Mouse (Mus musculus): ENCODE data around the gene Ppp1r9b. TPM values are rescaled to one million over a fixed set of nuclear protein-coding genes. Genes with fewer than 3 reads are reported as not detected.
"Not testable (repeated sequence)": the region's sequence is repeated elsewhere in the genome, so short reads cannot be mapped to it uniquely, and the experiment has no call there.

Gene Ppp1r9b
- polyA plus RNA-seq, 1 experiment from 2014 or later: 10.6 TPM

DNA sequence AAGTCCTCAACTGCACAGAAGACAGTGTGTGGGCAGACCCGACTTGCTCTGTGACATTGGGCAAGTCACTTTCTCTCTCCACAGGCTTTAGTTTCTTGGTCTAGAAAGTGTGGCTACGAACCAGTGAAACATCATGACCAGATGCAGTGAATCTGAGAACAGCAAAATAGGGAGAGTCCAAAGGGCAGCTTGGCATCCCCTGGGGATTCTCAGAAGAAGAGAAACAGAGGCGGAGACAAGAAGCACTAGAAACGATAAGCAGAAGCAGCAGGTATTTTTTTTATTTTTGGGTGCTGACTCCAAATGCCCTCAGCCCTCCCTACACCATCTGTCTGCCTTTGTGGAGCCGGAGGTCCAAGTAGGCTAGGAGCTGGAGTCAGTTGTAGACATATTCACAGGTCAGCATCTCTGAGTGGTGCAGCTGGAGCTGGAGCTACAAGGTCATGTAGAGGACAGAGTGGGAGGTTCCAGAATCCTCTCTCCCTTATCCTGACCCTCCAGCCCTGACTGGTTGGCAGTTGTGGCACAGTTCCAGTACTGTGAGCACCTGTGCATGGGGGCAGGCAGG is 28.2 kb upstream of the Ppp1r9b start:
- Histone ChIP-seq H3K27me3 (peaks cover 16% of the 10 kb centered on the region; the same call in 1 of the 2 replicates), H3K4me2 (no peak overlapping the region), H3K9ac (no peak overlapping the region), H3K4me3 (replicated peaks) (no peak overlapping the region), H3K9me3 (replicated peaks) (no peaks in the 10 kb centered on the region), H3K27ac (no peak overlapping the region), H3K4me1 (replicated peaks) (peaks cover 7% of the 10 kb centered on the region), H3K36me3 (no peaks in the 10 kb centered on the region)
- DNase-seq (no peak), ATAC-seq (ENCODE audit: low read depth) (no peak)
- WGBS (ENCODE audit: insufficient replicate concordance): 62% methylated on average over 5 of the region's 5 CpGs

- no peaks in the 10 kb centered on the region for H3K9me3 ChIP-seq (replicated peaks)
- H3K9ac ChIP-seq: no peak within 1 kb of the TSS
- no peaks in the 10 kb centered on the region for H3K4me1 ChIP-seq (replicated peaks)
- no peaks in the 10 kb centered on the region for H3K36me3 ChIP-seq
- DNase-seq (no peak), ATAC-seq (ENCODE audit: low read depth) (no peak)
- peaks cover 42% of the 10 kb centered on the region for H3K27me3 ChIP-seq
- H3K4me3 ChIP-seq (replicated peaks): no peak within 1 kb of the TSS
- H3K27ac ChIP-seq: no peak within 1 kb of the TSS
- 28% methylated on average over 4 of the region's 4 CpGs for WGBS (ENCODE audit: insufficient replicate concordance)
- H3K4me2 ChIP-seq: no peak within 1 kb of the TSS
Observed at GRCm38 (mm10) chr11:94967419-94967818, 23.4 kb upstream of the Ppp1r9b start, which contains the start of gene Hils1. Hils1 (plus strand) TSS chr11:94967593.

DNA sequence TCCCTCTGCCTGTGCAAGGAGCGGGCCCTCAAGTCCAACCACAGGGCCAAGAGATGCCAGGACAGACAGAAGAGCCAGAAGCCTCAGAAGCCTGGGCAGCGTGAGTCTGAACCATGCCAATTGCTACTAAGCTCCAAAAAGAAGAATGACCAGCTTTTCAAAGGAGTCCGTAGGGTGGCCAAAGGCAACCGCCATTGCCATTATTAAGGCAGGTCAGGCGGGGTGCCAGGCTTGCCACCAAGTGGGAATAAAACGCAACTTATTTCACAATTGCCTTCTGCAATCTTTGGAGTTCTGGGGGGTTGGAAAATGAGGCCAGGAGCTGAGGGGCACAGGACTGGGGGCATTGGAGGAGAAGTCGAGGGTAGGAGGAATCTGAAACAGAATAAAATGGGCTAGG is 22.6 kb upstream of the Ppp1r9b start:
- Histone ChIP-seq H3K4me2 (no peak overlapping the region), H3K4me1 (replicated peaks) (no peaks in the 10 kb centered on the region), H3K27ac (no peak overlapping the region), H3K36me3 (no peaks in the 10 kb centered on the region), H3K4me3 (replicated peaks) (no peak overlapping the region), H3K9me3 (replicated peaks) (no peaks in the 10 kb centered on the region), H3K9ac (no peak overlapping the region), H3K27me3 (peaks cover 35% of the 10 kb centered on the region)
- no peak for DNase-seq
- no peak for ATAC-seq (ENCODE audit: low read depth)
- WGBS (ENCODE audit: insufficient replicate concordance): 65% methylated on average over 7 of the region's 7 CpGs

- H3K4me1 ChIP-seq (replicated peaks); DNase-seq; ATAC-seq (ENCODE audit: low read depth); H3K4me3 ChIP-seq (replicated peaks); H3K27ac ChIP-seq; H3K36me3 ChIP-seq; H3K4me2 ChIP-seq; H3K9me3 ChIP-seq (replicated peaks); H3K9ac ChIP-seq: not testable (repeated sequence)
- H3K27me3 ChIP-seq: peaks cover 35% of the 10 kb centered on the region
- 86% methylated on average over 4 of the region's 4 CpGs for WGBS (ENCODE audit: insufficient replicate concordance)
Observed at GRCm38 (mm10) chr11:94969709-94970108, 21.1 kb upstream of the Ppp1r9b start.

DNA sequence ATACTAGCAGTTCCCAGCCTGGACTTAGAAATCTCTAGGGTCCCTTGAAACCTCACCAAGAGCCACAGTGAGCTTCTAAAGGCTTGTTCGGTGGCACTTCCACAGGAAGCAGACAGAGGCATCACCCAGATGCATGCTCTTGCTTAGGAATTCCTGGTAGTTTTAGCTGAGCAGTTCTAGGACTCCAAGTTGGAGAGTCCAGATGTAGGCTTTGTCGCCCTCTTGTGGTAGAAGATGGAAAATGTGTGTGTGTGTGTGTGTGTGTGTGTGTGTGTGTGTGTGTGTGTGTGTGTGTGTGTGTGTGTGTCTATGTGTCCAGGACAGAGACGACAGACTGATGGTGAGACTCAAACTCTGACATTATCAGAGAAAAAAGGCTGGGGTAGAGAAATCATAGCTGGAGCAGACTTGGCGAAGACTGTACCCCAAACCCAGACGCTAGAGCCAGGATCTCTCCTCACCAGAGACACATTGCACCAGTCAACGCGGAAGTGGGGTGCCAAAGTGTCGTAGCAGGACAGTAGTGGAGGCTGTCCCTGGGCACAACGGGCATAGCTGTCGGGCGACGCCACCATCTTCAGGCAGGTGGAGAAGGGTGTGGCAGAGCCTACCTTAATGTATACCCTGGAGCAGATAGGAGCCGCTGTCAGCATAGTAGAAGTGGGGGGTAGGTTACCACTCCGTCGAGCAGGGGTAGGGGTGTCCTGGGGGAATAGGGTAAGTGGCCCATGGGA is 20.5 kb upstream of the Ppp1r9b start:
- Histone ChIP-seq H3K4me2 (no peak overlapping the region), H3K4me3 (replicated peaks) (no peak overlapping the region), H3K4me1 (replicated peaks) (no peaks in the 10 kb centered on the region), H3K9me3 (replicated peaks) (no peaks in the 10 kb centered on the region), H3K9ac (no peak overlapping the region), H3K36me3 (no peaks in the 10 kb centered on the region), H3K27me3 (peaks cover 35% of the 10 kb centered on the region), H3K27ac (no peak overlapping the region)
- ATAC-seq (ENCODE audit: low read depth) (no peak), DNase-seq (no peak)
- WGBS (ENCODE audit: insufficient replicate concordance): 50% methylated on average over 15 of the region's 15 CpGs

GRCm38 (mm10) chr11:94971895-94972615 is 18.8 kb upstream of the Ppp1r9b start:
- Histone ChIP-seq H3K36me3 (no peaks in the 10 kb centered on the region), H3K4me1 (replicated peaks) (no peaks in the 10 kb centered on the region), H3K27me3 (peaks cover 35% of the 10 kb centered on the region), H3K4me3 (replicated peaks) (no peak overlapping the region), H3K9ac (no peak overlapping the region), H3K4me2 (no peak overlapping the region), H3K27ac (no peak overlapping the region), H3K9me3 (replicated peaks) (no peaks in the 10 kb centered on the region)
- WGBS (ENCODE audit: insufficient replicate concordance): 54% methylated on average over 16 of the region's 16 CpGs
- DNase-seq (no peak), ATAC-seq (ENCODE audit: low read depth) (no peak)

DNA sequence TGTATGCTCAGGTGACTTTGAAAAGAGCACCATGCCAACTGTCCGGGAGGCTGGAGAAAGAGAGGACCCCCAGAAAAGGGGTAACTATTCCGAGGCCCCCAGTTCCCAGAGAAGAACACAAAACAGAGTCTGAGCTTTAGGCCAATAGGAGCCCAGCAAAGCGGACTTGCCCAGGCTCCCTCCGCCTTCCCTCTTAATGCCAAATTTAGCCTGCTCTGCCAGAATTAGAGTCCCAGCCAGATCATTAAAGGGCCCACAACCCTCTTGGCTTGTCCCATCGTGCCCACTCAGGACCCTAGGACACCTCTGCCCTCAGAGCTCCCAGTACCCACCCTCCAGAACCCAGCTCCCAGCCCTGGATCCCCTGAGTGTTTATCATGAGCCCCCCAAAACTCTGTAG is 17.9 kb upstream of the Ppp1r9b start:
- ATAC-seq (ENCODE audit: low read depth) (no peak), DNase-seq (no peak)
- Histone ChIP-seq H3K4me1 (replicated peaks) (0 out of 2 replicates have a peak, but pooled peaks cover under 1% of the 10 kb centered on the region), H3K9me3 (replicated peaks) (no peaks in the 10 kb centered on the region), H3K27ac (no peak overlapping the region), H3K36me3 (no peaks in the 10 kb centered on the region), H3K9ac (no peak overlapping the region), H3K4me2 (no peak overlapping the region), H3K27me3 (peaks cover 28% of the 10 kb centered on the region), H3K4me3 (replicated peaks) (no peak overlapping the region)
- 52% methylated on average over 5 of the region's 5 CpGs for WGBS (ENCODE audit: insufficient replicate concordance)

DNA sequence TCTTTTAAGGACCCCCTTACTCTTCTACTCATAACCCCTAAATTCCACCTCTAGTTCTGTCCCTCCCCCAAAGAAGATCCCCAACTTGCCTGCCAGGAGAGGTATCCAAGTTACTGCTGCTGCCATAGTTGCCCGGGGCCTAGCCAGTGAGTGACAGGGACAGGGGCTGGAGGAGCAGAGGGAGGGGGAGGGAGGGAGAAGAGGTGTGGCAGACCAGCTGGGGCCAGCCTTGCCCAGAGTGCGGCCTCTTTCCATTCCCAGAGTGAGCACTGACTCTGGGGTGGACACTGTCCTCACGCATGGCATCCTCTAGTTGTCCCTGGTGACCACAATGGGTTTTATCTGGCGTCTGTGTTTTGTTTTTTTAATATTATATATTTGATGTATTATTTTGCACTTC is 17.5 kb upstream of the Ppp1r9b start:
- WGBS (ENCODE audit: insufficient replicate concordance): 58% methylated on average over 4 of the region's 4 CpGs
- no peak for DNase-seq
- Histone ChIP-seq H3K9ac (no peak overlapping the region), H3K4me2 (no peak overlapping the region), H3K9me3 (replicated peaks) (no peaks in the 10 kb centered on the region), H3K4me1 (replicated peaks) (0 out of 2 replicates have a peak, but pooled peaks cover 4% of the 10 kb centered on the region), H3K27me3 (peaks cover 23% of the 10 kb centered on the region), H3K36me3 (no peaks in the 10 kb centered on the region), H3K4me3 (replicated peaks) (no peak overlapping the region), H3K27ac (no peak overlapping the region)
- ATAC-seq (ENCODE audit: low read depth): no peak

DNA sequence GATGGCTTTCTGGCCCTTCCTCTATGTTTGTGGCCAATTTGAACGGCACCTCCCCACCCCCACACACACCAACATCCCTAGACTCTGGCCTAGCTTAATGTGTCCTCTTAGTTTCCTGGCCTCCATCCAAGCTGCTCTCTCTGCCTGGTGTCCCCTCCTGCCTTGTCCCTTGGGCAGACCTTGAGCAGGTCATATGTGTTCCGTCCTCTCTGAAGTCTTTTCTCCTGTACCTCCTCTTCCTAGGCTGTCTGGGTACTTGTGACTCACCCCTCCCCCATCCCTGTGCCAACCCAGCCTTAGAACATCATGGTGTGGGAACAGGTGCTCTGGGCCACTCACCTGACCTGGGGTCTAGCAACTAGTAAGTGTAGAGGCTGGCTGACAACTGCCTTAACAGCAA is 15.9 kb upstream of the Ppp1r9b start:
- ATAC-seq (ENCODE audit: low read depth): no peak
- DNase-seq: no peak
- Histone ChIP-seq H3K27me3 (peaks cover 12% of the 10 kb centered on the region), H3K9me3 (replicated peaks) (no peaks in the 10 kb centered on the region), H3K9ac (no peak overlapping the region), H3K4me2 (no peak overlapping the region), H3K4me1 (replicated peaks) (peaks cover 18% of the 10 kb centered on the region), H3K4me3 (replicated peaks) (no peak overlapping the region), H3K36me3 (no peaks in the 10 kb centered on the region), H3K27ac (no peak overlapping the region)
- WGBS (ENCODE audit: insufficient replicate concordance): 66% methylated on average over 2 of the region's 2 CpGs

GRCm38 (mm10) chr11:94976199-94976598 is 14.6 kb upstream of the Ppp1r9b start, which contains the start of gene Sgca:
Sgca (minus strand) TSS chr11:94976327.
- H3K9me3 ChIP-seq (replicated peaks): no peaks in the 10 kb centered on the region
- H3K9ac ChIP-seq: no peak within 1 kb of the TSS
- H3K36me3 ChIP-seq: no peaks in the 10 kb centered on the region
- no peak within 1 kb of the TSS for H3K27ac ChIP-seq
- DNase-seq: no peak
- ATAC-seq (ENCODE audit: low read depth): no peak
- peaks cover 24% of the 10 kb centered on the region for H3K4me1 ChIP-seq (replicated peaks)
- peaks cover 5% of the 10 kb centered on the region for H3K27me3 ChIP-seq
- no peak within 1 kb of the TSS for H3K4me3 ChIP-seq (replicated peaks)
- H3K4me2 ChIP-seq: no peak within 1 kb of the TSS
- WGBS (ENCODE audit: insufficient replicate concordance): 55% methylated on average over 5 of the region's 5 CpGs

- H3K27me3 ChIP-seq: no peaks in the 10 kb centered on the region
- no peaks in the 10 kb centered on the region for H3K36me3 ChIP-seq
- peak overlapping the region; percentile 25 for H3K4me2 ChIP-seq
- H3K9ac ChIP-seq: no peak overlapping the region
- H3K27ac ChIP-seq: no peak overlapping the region
- no peak for DNase-seq
- WGBS (ENCODE audit: insufficient replicate concordance): 41% methylated on average over 9 of the region's 9 CpGs
- H3K4me3 ChIP-seq (replicated peaks): no peak overlapping the region
- no peak for ATAC-seq (ENCODE audit: low read depth)
- no peaks in the 10 kb centered on the region for H3K9me3 ChIP-seq (replicated peaks)
- peaks cover 24% of the 10 kb centered on the region for H3K4me1 ChIP-seq (replicated peaks)
Observed at GRCm38 (mm10) chr11:94978178-94978915, 12.5 kb upstream of the Ppp1r9b start.
